Mouse (Mus musculus) lung, postnatal 0 days (tissue): Measurements from ENCODE around the gene Scmh1. TPM values are rescaled to one million over a fixed set of nuclear protein-coding genes. Genes with fewer than 3 reads are reported as not detected.
"Not testable (repeated sequence)": the region's sequence is repeated elsewhere in the genome, so short reads cannot be mapped to it uniquely, and the experiment has no call there.

Source experiments
- ATAC-seq: fragments of 200-750 bp; cut with Nextera tagmentation; 2 replicates; pipeline ENCODE4 v1.8.0; 2017; ENCODE audit warnings: moderate library complexity
- DNase-seq: peaks from one replicate; pipeline ENCODE4 v3.0.0-alpha.2; 2016; ENCODE audit warnings: low spot score
- H3K27ac ChIP-seq: fragments of 300-500 bp; sonication (generic); 2 replicates; pipeline ENCODE4 v1.5.1; 2014; ENCODE audit warnings: antibody characterized with exemption, mild to moderate bottlenecking, low read length, mixed read lengths
- H3K27me3 ChIP-seq: fragments of 300-500 bp; sonication (generic); replicated peaks from 2 replicates; pipeline ENCODE4 v1.6.1; 2014; ENCODE audit warnings: low read length, mixed read lengths; ENCODE audit not compliant: insufficient read depth
- H3K36me3 ChIP-seq: fragments of 300-500 bp; sonication (generic); 2 replicates; pipeline ENCODE4 v1.6.1; 2014; ENCODE audit warnings: low read length, mixed read lengths; ENCODE audit not compliant: insufficient read depth
- H3K4me1 ChIP-seq: fragments of 300-500 bp; sonication (generic); 2 replicates; pipeline ENCODE4 v1.6.1; 2014; ENCODE audit warnings: antibody characterized with exemption, low read depth, low read length, mixed read lengths; ENCODE audit not compliant: insufficient read depth
- H3K4me2 ChIP-seq: fragments of 300-500 bp; sonication (generic); replicated peaks from 2 replicates; pipeline ENCODE4 v1.6.1; 2014; ENCODE audit warnings: low read depth, mild to moderate bottlenecking, low read length, moderate library complexity, mixed read lengths
- H3K4me3 ChIP-seq: fragments of 300-500 bp; sonication (generic); 2 replicates; pipeline ENCODE4 v1.5.1; 2014; ENCODE audit warnings: low read depth, low read length
- H3K9ac ChIP-seq: fragments of 300-500 bp; sonication (generic); replicated peaks from 2 replicates; pipeline ENCODE4 v1.6.1; 2014; ENCODE audit warnings: low read depth, mild to moderate bottlenecking
- H3K9me3 ChIP-seq: fragments of 300-500 bp; sonication (generic); 2 replicates; pipeline ENCODE4 v1.6.1; 2016; ENCODE audit warnings: low read length, mixed read lengths
- CTCF ChIP-seq: IDR thresholded peaks from 2 replicates; pipeline ENCODE4 v1.5.1; 2016; ENCODE audit warnings: antibody characterized with exemption, mild to moderate bottlenecking
- EP300 ChIP-seq: IDR thresholded peaks from 2 replicates; pipeline ENCODE4 v1.6.1; 2016; ENCODE audit warnings: antibody characterized with exemption, mild to moderate bottlenecking, control low read depth
- WGBS: fragments of 180-500 bp; shearing (Covaris S2); extraction: QIAGEN DNeasy Blood & Tissue Kit; methylation state at CpG from one replicate; pipeline ENCODE4 v1.1.7; 2014; 5-methylcytosine and 5-hydroxymethylcytosine counted together
- polyA plus RNA-seq: library from polyadenylated mRNA; unstranded; fragments of >200 nt; fragmentation: Nextera tagmentation; extraction: Ambion mirVana; gene quantifications from 2 replicates; pipeline ENCODE4 v1.2.1, GENCODE M21; 2015

Gene Scmh1
- polyA plus RNA-seq, 1 experiment from 2014 or later = 26.1 TPM

- Histone ChIP-seq H3K9ac (no peak overlapping the region), H3K4me2 (no peak overlapping the region), H3K36me3 (no peaks in the 10 kb centered on the region), H3K27me3 (no peaks in the 10 kb centered on the region), H3K4me1 (peaks cover 4% of the 10 kb centered on the region; the same call in 1 of the 2 replicates), H3K9me3 (no peaks in the 10 kb centered on the region), H3K27ac (no peak overlapping the region), H3K4me3 (no peak overlapping the region)
- ATAC-seq (no peak), DNase-seq (no peak)
- 82% methylated on average over 3 of the region's 3 CpGs for WGBS
- TF ChIP-seq EP300 = no peak
- no peak for TF ChIP-seq CTCF
These were observed 4.8 kb upstream of the Scmh1 start for GRCm38 (mm10) chr4:120400251-120400650.

DNA sequence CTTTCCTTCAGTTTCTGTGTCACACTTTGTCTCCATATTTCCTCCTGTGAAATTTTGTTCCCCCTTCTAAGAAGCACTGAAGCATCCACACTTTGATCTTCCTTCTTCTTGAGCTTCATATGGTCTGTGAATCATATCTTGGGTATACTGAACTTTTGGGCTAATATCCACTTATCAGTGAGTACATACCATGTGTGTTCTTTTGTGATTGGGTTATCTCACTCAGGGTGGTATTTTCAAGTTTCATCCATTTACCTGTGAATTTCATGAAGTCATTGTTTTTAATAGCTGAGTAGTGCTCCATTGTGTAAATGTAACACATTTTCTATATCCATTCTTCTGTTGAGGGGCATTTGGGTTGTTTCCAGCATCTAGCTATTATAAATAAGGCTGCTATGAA, 3.0 kb upstream of the Scmh1 start:
- not testable (repeated sequence) for H3K9me3 ChIP-seq, DNase-seq, H3K36me3 ChIP-seq, H3K4me2 ChIP-seq, H3K27me3 ChIP-seq, H3K4me3 ChIP-seq, ATAC-seq, H3K9ac ChIP-seq, H3K4me1 ChIP-seq, H3K27ac ChIP-seq

- TF ChIP-seq CTCF = no peak
- no peak for TF ChIP-seq EP300
- Histone ChIP-seq H3K27ac (no peak overlapping the region), H3K4me1 (peaks cover 4% of the 10 kb centered on the region; the same call in 1 of the 2 replicates), H3K9ac (peak overlapping the region; percentile 26; the same call in 1 of the 2 replicates), H3K9me3 (no peaks in the 10 kb centered on the region), H3K4me2 (no peak overlapping the region), H3K4me3 (no peak overlapping the region), H3K27me3 (no peaks in the 10 kb centered on the region), H3K36me3 (no peaks in the 10 kb centered on the region)
- ATAC-seq = no peak
- no peak for DNase-seq
These were observed 834 bp upstream of the Scmh1 start for GRCm38 (mm10) chr4:120404247-120404646.

- WGBS = 13% methylated on average over 15 of the region's 21 CpGs
- peak overlapping the region; percentile 95 for H3K27ac ChIP-seq
These were observed 320 bp upstream of the Scmh1 start for GRCm38 (mm10) chr4:120404778-120405143.

DNA sequence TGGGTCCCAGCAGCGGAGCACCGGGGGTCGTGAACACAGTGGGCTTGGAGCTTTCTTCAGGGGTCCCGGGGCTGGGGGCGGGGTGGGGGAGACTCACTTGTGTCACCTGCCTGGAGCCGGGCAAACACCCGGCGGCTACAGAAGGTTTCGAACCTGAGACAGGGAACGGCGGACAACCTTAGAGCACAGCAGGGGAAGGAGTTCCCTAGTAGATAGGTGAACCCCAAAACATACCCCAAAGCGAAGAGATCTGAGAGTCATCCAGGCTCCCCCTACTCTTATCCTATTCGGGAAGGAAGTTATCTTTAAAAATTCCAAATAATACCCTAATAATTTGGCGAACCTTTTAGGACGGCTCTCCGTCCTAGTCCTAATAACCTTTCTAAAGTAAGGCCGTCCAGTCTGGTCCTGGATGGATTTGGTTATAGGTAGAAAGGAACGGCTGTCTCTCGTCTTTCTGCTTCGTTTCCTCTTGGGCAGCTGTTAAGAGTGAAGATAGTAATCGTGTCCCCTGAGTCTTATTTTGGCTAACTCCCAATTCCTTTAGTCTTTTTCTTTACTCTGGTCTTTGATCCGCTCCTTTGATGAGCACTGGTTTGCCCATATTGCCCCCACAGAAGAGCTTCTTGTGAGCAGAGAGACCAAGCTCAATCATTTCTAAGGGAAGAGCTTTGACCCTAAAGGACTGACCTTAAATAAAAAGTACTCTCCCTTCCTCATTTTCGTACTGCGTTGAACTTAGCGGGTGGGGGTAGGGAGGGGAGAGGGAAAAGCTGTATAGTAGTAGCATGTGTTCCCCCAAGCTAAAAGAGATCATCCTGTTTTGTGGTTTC, 941 bp downstream of the Scmh1 start:
- Histone ChIP-seq H3K4me2 (peak overlapping the region; percentile 76), H3K4me3 (peak overlapping the region; percentile 96), H3K36me3 (no peaks in the 10 kb centered on the region), H3K27ac (peak overlapping the region; percentile 95), H3K4me1 (peaks cover 4% of the 10 kb centered on the region; the same call in 1 of the 2 replicates), H3K9me3 (no peaks in the 10 kb centered on the region), H3K27me3 (no peaks in the 10 kb centered on the region), H3K9ac (peak overlapping the region; percentile 91)
- ATAC-seq (peak; percentile 27), DNase-seq (peak; percentile 52)
- 2% methylated on average over 25 of the region's 25 CpGs for WGBS
- no peak for TF ChIP-seq EP300
- no peak for TF ChIP-seq CTCF

More at GRCm38 (mm10) chr4:120404778-120405143, 320 bp upstream of the Scmh1 start:
- ATAC-seq = no peak
- Histone ChIP-seq H3K4me1 (peaks cover 4% of the 10 kb centered on the region; the same call in 1 of the 2 replicates), H3K36me3 (no peaks in the 10 kb centered on the region), H3K27me3 (no peaks in the 10 kb centered on the region), H3K4me3 (peak overlapping the region; percentile 96), H3K9ac (peak overlapping the region; percentile 26; the same call in 1 of the 2 replicates), H3K9me3 (no peaks in the 10 kb centered on the region), H3K4me2 (peak overlapping the region; percentile 76)
- TF ChIP-seq EP300 (no peak), CTCF (no peak)
- no peak for DNase-seq

DNA sequence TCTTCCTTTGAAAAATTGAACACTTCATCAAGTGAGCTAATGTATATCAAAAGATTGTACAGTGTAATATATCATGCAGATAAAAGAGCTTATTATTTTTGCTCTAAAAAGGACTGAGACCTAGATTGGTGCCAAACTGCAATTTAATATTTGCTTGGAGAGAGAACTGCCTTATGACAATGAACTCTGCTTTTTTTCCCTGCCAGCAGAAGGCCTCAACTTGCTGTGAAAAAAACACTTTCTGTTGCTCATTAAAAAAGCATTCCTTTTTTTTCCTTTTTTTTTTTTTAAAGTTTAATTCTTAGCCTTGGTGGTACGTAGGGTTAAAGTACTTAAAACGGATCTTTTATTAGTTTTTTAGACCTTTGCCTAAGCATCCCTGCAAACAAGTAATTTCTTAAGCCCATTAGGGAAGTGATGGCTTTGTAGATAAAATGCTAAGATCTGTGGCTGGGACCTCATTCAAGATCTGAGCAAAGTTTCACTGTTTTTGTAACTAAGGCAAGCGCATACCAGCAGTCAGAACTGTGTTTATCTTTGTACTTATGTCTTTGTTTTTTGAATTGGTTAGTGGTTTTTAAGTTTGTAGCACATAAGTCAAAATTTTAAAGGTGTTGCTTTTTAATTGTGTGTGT, 1.7 kb downstream of the Scmh1 start:
- WGBS = 23% methylated on average over 3 of the region's 3 CpGs
- ATAC-seq (no peak), DNase-seq (peak; percentile 37)
- peaks cover 4% of the 10 kb centered on the region; the same call in 1 of the 2 replicates for H3K4me1 ChIP-seq
- no peaks in the 10 kb centered on the region for H3K9me3 ChIP-seq
- peak overlapping the region; percentile 95; the same call in 1 of the 2 replicates for H3K27ac ChIP-seq
- H3K9ac ChIP-seq = no peak overlapping the region
- no peak overlapping the region; the same call in 1 of the 2 replicates for H3K4me3 ChIP-seq
- peak overlapping the region; percentile 76 for H3K4me2 ChIP-seq
- TF ChIP-seq CTCF (no peak), EP300 (no peak)
- H3K27me3 ChIP-seq = no peaks in the 10 kb centered on the region
- H3K36me3 ChIP-seq = no peaks in the 10 kb centered on the region
